Mouse (Mus musculus) forebrain, embryonic 16.5 days (tissue): ENCODE results near the gene Iars2. TPM values are rescaled to one million over a fixed set of nuclear protein-coding genes. Genes with fewer than 3 reads are reported as not detected.

Experiments
- ATAC-seq: fragments of 200-750 bp; cut with Nextera tagmentation; 2 replicates; pipeline ENCODE4 v1.8.0; 2017; ENCODE audit warnings: mild to moderate bottlenecking, moderate library complexity
- H3K27ac ChIP-seq: fragments of 300-500 bp; sonication (generic); 2 replicates; pipeline ENCODE4 v1.5.1; 2014; ENCODE audit warnings: low read length, control low read depth
- H3K27me3 ChIP-seq: fragments of 300-500 bp; sonication (generic); replicated peaks from 2 replicates; pipeline ENCODE4 v1.6.1; 2014; ENCODE audit warnings: low read length; ENCODE audit not compliant: control insufficient read depth, insufficient read depth
- H3K36me3 ChIP-seq: fragments of 300-500 bp; sonication (generic); 2 replicates; pipeline ENCODE4 v1.6.1; 2014; ENCODE audit not compliant: control insufficient read depth, insufficient read depth
- H3K4me1 ChIP-seq: fragments of 300-500 bp; sonication (generic); replicated peaks from 2 replicates; pipeline ENCODE4 v1.6.1; 2014; ENCODE audit warnings: low read length; ENCODE audit not compliant: control insufficient read depth, insufficient read depth
- H3K4me2 ChIP-seq: fragments of 300-500 bp; sonication (generic); 2 replicates; pipeline ENCODE4 v1.6.1; 2014; ENCODE audit warnings: mild to moderate bottlenecking, low read length, control low read depth
- H3K4me3 ChIP-seq: fragments of 300-500 bp; sonication (generic); replicated peaks from 2 replicates; pipeline ENCODE4 v1.5.1; 2014; ENCODE audit warnings: mild to moderate bottlenecking, low read length, control low read depth
- H3K9ac ChIP-seq: fragments of 300-500 bp; sonication (generic); replicated peaks from 2 replicates; pipeline ENCODE4 v1.6.1; 2014; ENCODE audit warnings: low read depth, low read length, control low read depth
- H3K9me3 ChIP-seq: fragments of 300-500 bp; sonication (generic); 2 replicates; pipeline ENCODE4 v1.6.1; 2016; ENCODE audit warnings: low read length; ENCODE audit not compliant: control insufficient read depth
- whole genome bisulfite sequencing: fragments of 180-500 bp; shearing (Covaris S2); extraction: QIAGEN DNeasy Blood & Tissue Kit; methylation state at CpG from one replicate; pipeline ENCODE4 v1.1.7; 2014; 5-methylcytosine and 5-hydroxymethylcytosine counted together
- polyA plus RNA-seq: library from polyadenylated mRNA; unstranded; fragments of >200 nt; fragmentation: Nextera tagmentation; extraction: Ambion mirVana; gene quantifications from 2 replicates; pipeline ENCODE4 v1.2.1, GENCODE M21; 2015

The Iars2 gene
- polyA plus RNA-seq, 1 experiment from 2014 or later = 18.2 TPM

GRCm38 (mm10) chr1:185356246-185356645 is 27.1 kb upstream of the Iars2 start:
- peaks cover 16% of the 10 kb centered on the region for H3K36me3 ChIP-seq

GRCm38 (mm10) chr1:185354731-185355130 is 25.5 kb upstream of the Iars2 start:
- no peak overlapping the region for H3K4me2 ChIP-seq
- no peaks in the 10 kb centered on the region for H3K4me1 ChIP-seq
- no peak overlapping the region for H3K9ac ChIP-seq
- peaks cover 24% of the 10 kb centered on the region for H3K36me3 ChIP-seq
- ATAC-seq = no peak
- no peak overlapping the region for H3K4me3 ChIP-seq
- H3K9me3 ChIP-seq = no peaks in the 10 kb centered on the region
- H3K27ac ChIP-seq = no peak overlapping the region
- WGBS = 84% methylated on average over 4 of the region's 4 CpGs
- H3K27me3 ChIP-seq = no peaks in the 10 kb centered on the region

More at GRCm38 (mm10) chr1:185356246-185356645, 27.1 kb upstream of the Iars2 start:
- H3K27me3 ChIP-seq = no peaks in the 10 kb centered on the region
- no peaks in the 10 kb centered on the region for H3K9me3 ChIP-seq
- H3K4me1 ChIP-seq = no peaks in the 10 kb centered on the region
- 97% methylated on average over 8 of the region's 8 CpGs for WGBS
- no peak for ATAC-seq
- no peak overlapping the region for H3K27ac ChIP-seq
- no peak overlapping the region for H3K9ac ChIP-seq
- no peak overlapping the region for H3K4me2 ChIP-seq
- no peak overlapping the region for H3K4me3 ChIP-seq

- peaks cover 28% of the 10 kb centered on the region for H3K36me3 ChIP-seq
- no peak for ATAC-seq
- no peak overlapping the region for H3K4me2 ChIP-seq
- 96% methylated on average over 8 of the region's 8 CpGs for WGBS
- H3K27ac ChIP-seq = no peak overlapping the region
- H3K4me1 ChIP-seq = no peaks in the 10 kb centered on the region
- H3K9me3 ChIP-seq = no peaks in the 10 kb centered on the region
- H3K27me3 ChIP-seq = no peaks in the 10 kb centered on the region
- H3K9ac ChIP-seq = no peak overlapping the region
- no peak overlapping the region for H3K4me3 ChIP-seq
Observed at GRCm38 (mm10) chr1:185353351-185353750, 24.2 kb upstream of the Iars2 start.

DNA sequence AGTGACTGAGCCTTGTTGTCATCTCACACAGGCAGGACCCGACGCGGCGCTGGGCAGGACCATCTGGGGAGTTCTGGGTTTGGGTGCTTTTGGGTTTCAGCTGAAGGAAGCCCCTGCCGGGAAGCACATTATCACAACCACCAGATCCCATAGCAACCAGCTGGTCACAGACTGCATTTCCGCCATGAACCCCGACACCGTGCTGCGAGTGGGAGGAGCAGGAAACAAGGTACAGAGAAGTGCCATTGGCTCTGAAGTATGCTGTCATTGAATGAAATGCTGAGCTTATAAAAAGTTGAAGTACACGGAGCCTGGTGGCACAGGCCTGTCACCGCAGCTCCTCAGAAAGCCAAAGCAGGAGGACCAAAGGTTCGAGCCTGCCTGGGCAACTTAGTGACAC is 23.0 kb upstream of the Iars2 start:
- no peak overlapping the region for H3K4me3 ChIP-seq
- H3K27ac ChIP-seq = no peak overlapping the region
- 95% methylated on average over 12 of the region's 12 CpGs for WGBS
- no peaks in the 10 kb centered on the region for H3K4me1 ChIP-seq
- H3K36me3 ChIP-seq = peaks cover 37% of the 10 kb centered on the region
- no peak for ATAC-seq
- no peak overlapping the region for H3K4me2 ChIP-seq
- no peak overlapping the region for H3K9ac ChIP-seq
- H3K27me3 ChIP-seq = no peaks in the 10 kb centered on the region
- H3K9me3 ChIP-seq = no peaks in the 10 kb centered on the region

- no peak overlapping the region for H3K4me2 ChIP-seq
- H3K9me3 ChIP-seq = no peaks in the 10 kb centered on the region
- 95% methylated on average over 4 of the region's 4 CpGs for WGBS
- no peak overlapping the region for H3K27ac ChIP-seq
- H3K4me1 ChIP-seq = no peaks in the 10 kb centered on the region
- H3K27me3 ChIP-seq = no peaks in the 10 kb centered on the region
- peaks cover 43% of the 10 kb centered on the region for H3K36me3 ChIP-seq
- no peak overlapping the region for H3K9ac ChIP-seq
- ATAC-seq = no peak
- H3K4me3 ChIP-seq = no peak overlapping the region
Observed at GRCm38 (mm10) chr1:185350611-185351010, 21.4 kb upstream of the Iars2 start.

- Histone ChIP-seq H3K4me3 (no peak overlapping the region), H3K27ac (no peak overlapping the region), H3K36me3 (peaks cover 40% of the 10 kb centered on the region), H3K9me3 (no peaks in the 10 kb centered on the region), H3K4me1 (no peaks in the 10 kb centered on the region), H3K9ac (no peak overlapping the region), H3K4me2 (no peak overlapping the region), H3K27me3 (no peaks in the 10 kb centered on the region)
- no peak for ATAC-seq
- 96% methylated on average over 14 of the region's 14 CpGs for whole genome bisulfite sequencing
Observed at GRCm38 (mm10) chr1:185349741-185350140, 20.5 kb upstream of the Iars2 start.

DNA sequence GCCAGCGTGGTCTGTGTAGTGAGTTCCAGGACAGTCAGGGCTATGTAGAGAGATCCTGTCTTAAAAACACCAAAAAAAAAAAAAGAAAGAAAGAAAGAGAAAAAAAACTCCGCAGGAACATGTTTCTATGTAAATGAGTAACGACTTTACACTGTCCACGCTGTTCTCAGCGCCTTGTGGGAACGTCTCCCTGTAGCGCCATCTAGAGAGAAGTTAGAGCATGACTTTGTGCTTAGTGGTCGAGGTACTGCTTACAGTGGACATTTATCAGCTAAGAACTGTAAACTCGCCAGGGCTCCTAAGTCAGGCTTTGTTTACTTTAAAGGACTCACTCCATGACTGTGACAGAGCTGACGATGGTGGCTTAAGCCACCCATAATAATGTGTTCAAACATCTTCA is 17.0 kb upstream of the Iars2 start:
- no peaks in the 10 kb centered on the region for H3K27me3 ChIP-seq
- peaks cover 3% of the 10 kb centered on the region; the same call in 1 of the 2 replicates for H3K4me1 ChIP-seq
- H3K9ac ChIP-seq = no peak overlapping the region
- H3K27ac ChIP-seq = no peak overlapping the region
- no peak for ATAC-seq
- H3K4me2 ChIP-seq = no peak overlapping the region
- H3K4me3 ChIP-seq = no peak overlapping the region
- H3K36me3 ChIP-seq = peaks cover 35% of the 10 kb centered on the region
- H3K9me3 ChIP-seq = no peaks in the 10 kb centered on the region
- WGBS = 74% methylated on average over 10 of the region's 10 CpGs

DNA sequence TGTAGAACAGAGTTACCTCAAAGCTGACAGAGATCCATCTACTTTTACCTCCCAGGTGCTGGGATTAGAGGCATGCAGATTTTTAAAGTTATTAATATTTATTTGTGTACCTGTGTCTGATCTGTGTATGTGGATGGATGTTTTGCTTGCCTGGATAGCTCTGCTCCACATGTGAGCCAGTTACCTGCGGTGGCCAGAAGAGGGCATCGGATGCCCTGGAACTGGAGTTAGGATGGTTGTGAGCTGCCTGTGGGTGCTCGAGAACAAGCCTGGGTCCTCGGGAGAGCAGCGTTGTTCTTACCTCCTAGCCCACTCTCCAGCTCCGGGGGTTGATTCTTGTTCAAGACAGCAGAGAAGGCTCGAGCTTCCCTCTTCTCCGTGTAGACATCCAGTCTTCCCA is 14.2 kb upstream of the Iars2 start:
- H3K36me3 ChIP-seq = peaks cover 28% of the 10 kb centered on the region
- H3K27me3 ChIP-seq = no peaks in the 10 kb centered on the region

GRCm38 (mm10) chr1:185342441-185342840 is 13.2 kb upstream of the Iars2 start:
- no peak overlapping the region for H3K9ac ChIP-seq
- H3K36me3 ChIP-seq = peaks cover 23% of the 10 kb centered on the region
- no peak overlapping the region for H3K4me3 ChIP-seq
- WGBS = 75% methylated on average over 4 of the region's 4 CpGs
- no peak overlapping the region for H3K4me2 ChIP-seq
- peak overlapping the region; percentile 47; the same call in 1 of the 2 replicates for H3K27ac ChIP-seq
- ATAC-seq = 0 out of 2 replicates have a peak, but pooled peaks have one; percentile 43
- peaks cover 3% of the 10 kb centered on the region; the same call in 1 of the 2 replicates for H3K4me1 ChIP-seq
- H3K9me3 ChIP-seq = no peaks in the 10 kb centered on the region
- no peaks in the 10 kb centered on the region for H3K27me3 ChIP-seq

More for the DNA sequence above, 14.2 kb upstream of the Iars2 start:
- WGBS = 83% methylated on average over 8 of the region's 8 CpGs
- ATAC-seq = no peak
- no peak overlapping the region for H3K27ac ChIP-seq
- no peak overlapping the region for H3K4me3 ChIP-seq
- H3K4me1 ChIP-seq = peaks cover 3% of the 10 kb centered on the region; the same call in 1 of the 2 replicates
- H3K9me3 ChIP-seq = no peaks in the 10 kb centered on the region
- no peak overlapping the region for H3K4me2 ChIP-seq
- H3K9ac ChIP-seq = no peak overlapping the region

DNA sequence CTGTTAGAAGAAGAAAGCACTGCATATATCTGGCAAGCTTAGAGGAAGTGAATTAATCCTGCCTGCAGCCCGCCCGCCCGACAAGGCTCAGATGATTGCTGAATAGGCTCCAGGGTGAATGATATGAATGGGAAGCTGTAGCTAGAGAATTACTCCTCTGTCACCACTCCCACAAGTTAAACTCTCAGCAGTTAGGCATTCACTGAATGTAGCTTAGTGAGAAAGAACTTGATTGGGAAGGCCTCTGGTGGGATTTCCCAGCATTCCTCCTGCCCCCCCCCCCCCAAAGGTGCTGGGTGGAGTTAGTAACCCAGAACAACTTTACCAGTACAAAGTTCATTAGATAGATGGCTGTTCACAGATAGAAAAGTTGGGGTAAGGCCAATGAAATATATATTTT is 7.3 kb upstream of the Iars2 start:
- no peaks in the 10 kb centered on the region for H3K9me3 ChIP-seq
- H3K27ac ChIP-seq = no peak overlapping the region
- H3K4me3 ChIP-seq = no peak overlapping the region
- no peak overlapping the region for H3K4me2 ChIP-seq
- 14% methylated on average over 3 of the region's 3 CpGs for WGBS
- ATAC-seq = no peak
- H3K9ac ChIP-seq = no peak overlapping the region
- peaks cover 9% of the 10 kb centered on the region for H3K36me3 ChIP-seq
- peaks cover 16% of the 10 kb centered on the region for H3K4me1 ChIP-seq
- no peaks in the 10 kb centered on the region for H3K27me3 ChIP-seq
